Mouse (Mus musculus) G1E (cell line): ENCODE results near the gene Paf1. TPM values are rescaled to one million over a fixed set of nuclear protein-coding genes. Genes with fewer than 3 reads are reported as not detected.
A peak's percentile ranks its signal among the peaks of the same experiment; 100 is the strongest.

Experiments
- ATAC-seq: 2 replicates; pipeline ENCODE4 v1.8.0; 2016; ENCODE audit warnings: mild to moderate bottlenecking; ENCODE audit not compliant: insufficient number of reproducible peaks, poor library complexity, low FRiP score, severe bottlenecking; ENCODE audit errors: extremely low read depth
- DNase-seq: peaks from one replicate; pipeline ENCODE4 v3.0.0; 2012; ENCODE audit warnings: low spot score
- H3K27me3 ChIP-seq: 2 replicates; pipeline ENCODE4 v1.6.1; 2012; ENCODE audit warnings: mild to moderate bottlenecking, low read length, inconsistent platforms; ENCODE audit not compliant: insufficient read depth
- H3K36me3 ChIP-seq: replicated peaks from 2 replicates; pipeline ENCODE3; 2012; ENCODE audit warnings: mild to moderate bottlenecking, inconsistent platforms
- H3K4me1 ChIP-seq: 2 replicates; pipeline ENCODE4 v1.6.1; 2012; ENCODE audit warnings: low read depth, low read length, inconsistent platforms, mixed read lengths; ENCODE audit not compliant: insufficient read depth
- H3K4me3 ChIP-seq: 2 replicates; pipeline ENCODE4 v1.5.1; 2012; ENCODE audit warnings: low read depth, mild to moderate bottlenecking, inconsistent platforms, low read length, moderate library complexity, mixed read lengths
- H3K9me3 ChIP-seq: replicated peaks from 2 replicates; pipeline ENCODE4 v1.6.1; 2012; ENCODE audit warnings: inconsistent platforms
- CTCF ChIP-seq: IDR thresholded peaks from 2 replicates; pipeline ENCODE4 v1.5.1; 2012; ENCODE audit warnings: low read depth, low read length, inconsistent platforms, mixed read lengths
- GATA1 ChIP-seq: IDR thresholded peaks from 2 replicates; pipeline ENCODE4 v1.6.1; 2012; ENCODE audit warnings: borderline replicate concordance, low read length, inconsistent platforms, mixed read lengths
- GATA2 ChIP-seq: IDR thresholded peaks from 2 replicates; pipeline ENCODE4 v1.6.1; 2012; ENCODE audit warnings: low read depth, low read length, inconsistent platforms, borderline replicate concordance
- POLR2AphosphoS5 ChIP-seq: IDR thresholded peaks from 2 replicates; pipeline ENCODE4 v1.6.1; 2012; ENCODE audit warnings: low read depth, low read length, inconsistent platforms; ENCODE audit not compliant: insufficient replicate concordance
- TAL1 ChIP-seq: conservative IDR thresholded peaks from 2 replicates; pipeline ENCODE4 v1.6.1; 2012; ENCODE audit warnings: low read depth, low read length, inconsistent platforms, mixed read lengths
- polyA plus RNA-seq: library from polyadenylated mRNA; stranded (reverse); fragments of >175 nt; gene quantifications from 2 replicates; pipeline ENCODE4 v1.2.3, GENCODE M21; 2012
- total RNA-seq, 2 experiments: library from RNA; stranded (forward) in 1 of 2; stranded (reverse) in 1 of 2; fragments of 200-1000 nt in 1 of 2; fragments of >200 nt in 1 of 2; fragmentation: Nextera tagmentation in 1 of 2; gene quantifications; 2 replicates each; pipeline ENCODE4 v1.2.3; 2014 to 2017

The Paf1 gene
- 66.6 and 68.5 TPM in 2 replicates for total RNA-seq (2014; fragmentation: Nextera tagmentation)
- 69.1 and 96.2 TPM in 2 replicates for total RNA-seq (2017)
- polyA plus RNA-seq: 103 and 170 TPM in 2 replicates

GRCm38 (mm10) chr7:28392429-28393271 lies at the start of gene Paf1, which contains the start of gene Med29:
TSS of gene Paf1 (plus strand) at chr7:28392951.
TSS of gene Med29 (minus strand) at chr7:28392708.
- H3K36me3 ChIP-seq: peaks cover 70% of the 10 kb centered on the region
- peak; percentile 99 for DNase-seq
- peak; percentile 97 for ATAC-seq
- H3K27me3 ChIP-seq: no peaks in the 10 kb centered on the region
- H3K4me3 ChIP-seq: peak within 1 kb of the TSS; percentile 95
- no peak for TF ChIP-seq GATA2
- no peak for TF ChIP-seq POLR2AphosphoS5
- TF ChIP-seq GATA1: no peak
- no peak for TF ChIP-seq CTCF
- no peak for TF ChIP-seq TAL1
- no peaks in the 10 kb centered on the region for H3K9me3 ChIP-seq
- peaks cover 24% of the 10 kb centered on the region for H3K4me1 ChIP-seq

- no peak; the same call in 1 of the 2 replicates for ATAC-seq
- Histone ChIP-seq H3K9me3 (no peaks in the 10 kb centered on the region), H3K27me3 (0 out of 2 replicates have a peak, but pooled peaks cover 3% of the 10 kb centered on the region), H3K4me3 (no peak overlapping the region), H3K36me3 (no peaks in the 10 kb centered on the region), H3K4me1 (peaks cover 26% of the 10 kb centered on the region)
- TF ChIP-seq GATA1 (no peak), CTCF (peak; percentile 90)
- no peak for DNase-seq
These were observed 48.1 kb upstream of the Paf1 start for GRCm38 (mm10) chr7:28344637-28345036.

GRCm38 (mm10) chr7:28347746-28348145 lies 45.0 kb upstream of the Paf1 start:
- ATAC-seq: no peak
- no peak for DNase-seq
- Histone ChIP-seq H3K4me3 (no peak overlapping the region), H3K9me3 (no peaks in the 10 kb centered on the region), H3K36me3 (peaks cover 18% of the 10 kb centered on the region), H3K4me1 (peaks cover 34% of the 10 kb centered on the region), H3K27me3 (no peaks in the 10 kb centered on the region)
- TF ChIP-seq GATA2 (no peak), GATA1 (no peak), POLR2AphosphoS5 (no peak), CTCF (no peak), TAL1 (no peak)

GRCm38 (mm10) chr7:28348601-28349000 lies 44.1 kb upstream of the Paf1 start:
- H3K36me3 ChIP-seq: peaks cover 27% of the 10 kb centered on the region
- H3K4me3 ChIP-seq: no peak overlapping the region
- no peak for DNase-seq
- H3K9me3 ChIP-seq: no peaks in the 10 kb centered on the region
- H3K4me1 ChIP-seq: peaks cover 42% of the 10 kb centered on the region
- H3K27me3 ChIP-seq: no peaks in the 10 kb centered on the region
- ATAC-seq: no peak
- TF ChIP-seq GATA2 (no peak), POLR2AphosphoS5 (no peak), CTCF (no peak), GATA1 (no peak), TAL1 (no peak)

GRCm38 (mm10) chr7:28350155-28350883 lies 42.4 kb upstream of the Paf1 start, which contains the start of gene Rps16:
TSS of gene Rps16 (plus strand) at chr7:28350652.
- ATAC-seq (peak; percentile 87), DNase-seq (peak; percentile 87)
- H3K9me3 ChIP-seq: no peaks in the 10 kb centered on the region
- peaks cover 43% of the 10 kb centered on the region for H3K36me3 ChIP-seq
- peaks cover 45% of the 10 kb centered on the region for H3K4me1 ChIP-seq
- H3K4me3 ChIP-seq: peak within 1 kb of the TSS; percentile 88
- TF ChIP-seq GATA1: no peak
- TF ChIP-seq POLR2AphosphoS5: no peak
- H3K27me3 ChIP-seq: no peaks in the 10 kb centered on the region

- Histone ChIP-seq H3K36me3 (peaks cover 46% of the 10 kb centered on the region), H3K4me3 (peak overlapping the region; percentile 88), H3K27me3 (peaks cover 2% of the 10 kb centered on the region; the same call in 1 of the 2 replicates), H3K9me3 (no peaks in the 10 kb centered on the region), H3K4me1 (peaks cover 47% of the 10 kb centered on the region)
- TF ChIP-seq TAL1 (no peak), GATA2 (no peak)
- DNase-seq (peak; percentile 33), ATAC-seq (no peak)
These were observed 41.0 kb upstream of the Paf1 start for GRCm38 (mm10) chr7:28351676-28352191.
